Mouse (Mus musculus) forebrain, embryonic 14.5 days (tissue): ENCODE measurements around the gene Fam178b. TPM values are rescaled to one million over a fixed set of nuclear protein-coding genes. Genes with fewer than 3 reads are reported as not detected.

ENCODE experiments used
- ATAC-seq: fragments of 200-750 bp; cut with Nextera tagmentation; 2 replicates; pipeline ENCODE4 v1.8.0; 2017; ENCODE audit warnings: mild to moderate bottlenecking, moderate library complexity
- DNase-seq: peaks from one replicate; pipeline ENCODE4 v3.0.0-alpha.2; 2015; ENCODE audit warnings: low spot score
- H3K27ac ChIP-seq: fragments of 300-500 bp; sonication (generic); 2 replicates; pipeline ENCODE4 v1.5.1; 2014; ENCODE audit warnings: low read depth, mild to moderate bottlenecking, control low read depth, low read length, moderate library complexity
- H3K27me3 ChIP-seq: fragments of 300-500 bp; sonication (generic); replicated peaks from 2 replicates; pipeline ENCODE4 v1.6.1; 2014; ENCODE audit warnings: low read length, control low read depth, mixed read lengths; ENCODE audit not compliant: control insufficient read depth, insufficient read depth
- H3K36me3 ChIP-seq: fragments of 300-500 bp; sonication (generic); 2 replicates; pipeline ENCODE4 v1.6.1; 2014; ENCODE audit warnings: low read length, control low read depth; ENCODE audit not compliant: control insufficient read depth, insufficient read depth
- H3K4me1 ChIP-seq: fragments of 300-500 bp; sonication (generic); 2 replicates; pipeline ENCODE4 v1.6.1; 2014; ENCODE audit warnings: antibody characterized with exemption, low read length, control low read depth; ENCODE audit not compliant: control insufficient read depth, insufficient read depth
- H3K4me2 ChIP-seq: fragments of 300-500 bp; sonication (generic); 2 replicates; pipeline ENCODE4 v1.6.1; 2014; ENCODE audit warnings: mild to moderate bottlenecking, control low read depth, low read length
- H3K4me3 ChIP-seq: fragments of 300-500 bp; sonication (generic); 2 replicates; pipeline ENCODE4 v1.5.1; 2014; ENCODE audit warnings: low read depth, low read length, control low read depth
- H3K9ac ChIP-seq: fragments of 300-500 bp; sonication (generic); 2 replicates; pipeline ENCODE4 v1.6.1; 2014; ENCODE audit warnings: mild to moderate bottlenecking, low read length, control low read depth, moderate library complexity
- H3K9me3 ChIP-seq: fragments of 300-500 bp; sonication (generic); replicated peaks from 2 replicates; pipeline ENCODE4 v1.6.1; 2016; ENCODE audit warnings: low read length, control low read depth, mixed read lengths; ENCODE audit not compliant: control insufficient read depth
- WGBS: fragments of 180-500 bp; shearing (Covaris S2); extraction: QIAGEN DNeasy Blood & Tissue Kit; methylation state at CpG from one replicate; pipeline ENCODE4 v1.1.7; 2014; 5-methylcytosine and 5-hydroxymethylcytosine counted together
- polyA plus RNA-seq: library from polyadenylated mRNA; unstranded; fragments of >200 nt; fragmentation: Nextera tagmentation; extraction: Ambion mirVana; gene quantifications from 2 replicates; pipeline ENCODE4 v1.2.1, GENCODE M21; 2014

Gene Fam178b
- polyA plus RNA-seq, 1 experiment from 2014 or later, result not detected

DNA sequence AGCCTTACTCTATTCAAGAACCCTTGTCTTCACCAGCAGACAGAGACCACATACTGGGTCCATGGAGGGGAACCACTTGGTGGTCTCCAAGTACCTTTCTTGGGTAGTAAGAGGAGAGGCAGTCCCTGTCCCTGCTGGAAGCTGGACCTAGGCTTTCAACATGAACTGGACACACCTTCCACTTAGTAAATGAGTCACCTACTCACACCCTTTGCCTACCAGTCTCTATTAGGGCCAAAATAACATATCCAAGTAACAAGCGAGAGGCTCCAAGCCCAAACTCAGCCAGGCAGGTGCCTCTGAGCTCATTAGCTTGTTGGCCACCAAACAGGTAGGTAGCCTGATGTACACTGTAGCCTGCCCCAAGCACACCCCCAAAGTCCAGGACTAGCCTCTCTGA lies 25.6 kb upstream of the Fam178b start:
- Histone ChIP-seq H3K4me3 (peak overlapping the region; percentile 96), H3K27ac (no peak overlapping the region), H3K27me3 (no peaks in the 10 kb centered on the region), H3K9me3 (no peaks in the 10 kb centered on the region), H3K4me2 (peak overlapping the region; percentile 68), H3K36me3 (peaks cover 36% of the 10 kb centered on the region), H3K9ac (peak overlapping the region; percentile 96), H3K4me1 (peaks cover 12% of the 10 kb centered on the region)
- no peak for DNase-seq
- no peak for ATAC-seq
- WGBS, result 86% methylated on average over 1 of the region's 1 CpGs

DNA sequence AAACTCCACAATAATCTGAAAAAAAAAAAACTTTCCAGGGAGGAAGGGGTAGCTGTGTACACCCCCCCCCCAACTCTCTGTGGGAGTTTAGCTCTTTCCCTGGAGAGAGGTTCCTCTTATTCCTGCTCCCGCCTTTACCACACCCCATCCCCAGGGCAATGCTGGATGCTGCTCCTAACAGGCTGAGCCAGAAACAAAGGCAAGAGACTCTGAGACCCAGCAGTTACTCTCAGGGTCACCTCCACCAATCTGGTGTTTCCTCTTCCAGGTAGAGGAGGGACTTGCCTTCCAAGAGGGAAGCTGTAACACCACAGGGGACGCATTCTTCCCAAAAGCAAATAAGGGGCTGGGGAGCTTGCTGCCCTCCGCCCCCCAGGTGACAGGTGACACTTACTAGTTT lies 24.8 kb upstream of the Fam178b start:
- peak overlapping the region; percentile 96; the same call in 1 of the 2 replicates for H3K9ac ChIP-seq
- 73% methylated on average over 3 of the region's 3 CpGs for WGBS
- peaks cover 44% of the 10 kb centered on the region for H3K36me3 ChIP-seq
- H3K4me3 ChIP-seq, result no peak overlapping the region
- no peaks in the 10 kb centered on the region for H3K27me3 ChIP-seq
- ATAC-seq (no peak), DNase-seq (no peak)
- no peak overlapping the region for H3K27ac ChIP-seq
- peaks cover 12% of the 10 kb centered on the region for H3K4me1 ChIP-seq
- H3K4me2 ChIP-seq, result no peak overlapping the region
- no peaks in the 10 kb centered on the region for H3K9me3 ChIP-seq

GRCm38 (mm10) chr1:36707166-36707565 lies 24.2 kb upstream of the Fam178b start:
- 67% methylated on average over 2 of the region's 2 CpGs for WGBS

DNA sequence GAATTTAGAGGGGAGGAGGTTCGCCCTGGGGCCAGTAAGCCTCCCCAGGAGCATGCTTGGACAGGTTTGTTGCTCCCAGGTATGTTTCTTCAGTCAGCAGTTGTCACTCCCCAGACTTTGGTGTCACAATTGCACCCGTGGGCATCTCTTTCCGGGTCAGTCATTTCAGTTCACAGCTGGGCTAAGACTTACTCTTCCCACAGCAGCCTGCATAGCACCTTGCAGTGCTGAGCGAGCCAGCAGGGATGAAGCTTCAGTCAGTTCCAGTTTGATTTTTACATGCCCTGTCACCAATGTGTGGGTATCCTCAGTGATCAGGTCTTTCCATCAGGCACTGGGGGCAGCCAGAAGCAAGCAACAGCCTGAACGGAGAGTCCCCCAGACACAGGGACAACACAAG lies 14.0 kb upstream of the Fam178b start:
- no peaks in the 10 kb centered on the region for H3K27me3 ChIP-seq
- H3K9me3 ChIP-seq, result no peaks in the 10 kb centered on the region
- no peak overlapping the region for H3K9ac ChIP-seq
- ATAC-seq, result no peak
- 78% methylated on average over 5 of the region's 5 CpGs for WGBS
- H3K4me2 ChIP-seq, result no peak overlapping the region
- H3K36me3 ChIP-seq, result peaks cover 65% of the 10 kb centered on the region
- no peak for DNase-seq
- H3K27ac ChIP-seq, result no peak overlapping the region
- H3K4me1 ChIP-seq, result peaks cover 6% of the 10 kb centered on the region
- no peak overlapping the region for H3K4me3 ChIP-seq

More at GRCm38 (mm10) chr1:36707166-36707565, 24.2 kb upstream of the Fam178b start:
- Histone ChIP-seq H3K4me1 (peaks cover 12% of the 10 kb centered on the region), H3K9me3 (no peaks in the 10 kb centered on the region), H3K27me3 (no peaks in the 10 kb centered on the region), H3K27ac (no peak overlapping the region), H3K4me3 (no peak overlapping the region), H3K9ac (no peak overlapping the region), H3K36me3 (peaks cover 50% of the 10 kb centered on the region), H3K4me2 (no peak overlapping the region)
- ATAC-seq (no peak), DNase-seq (no peak)

GRCm38 (mm10) chr1:36696411-36696810 lies 13.4 kb upstream of the Fam178b start:
- no peaks in the 10 kb centered on the region for H3K27me3 ChIP-seq
- H3K4me1 ChIP-seq, result peaks cover 8% of the 10 kb centered on the region
- no peak for DNase-seq
- H3K36me3 ChIP-seq, result peaks cover 58% of the 10 kb centered on the region
- H3K4me2 ChIP-seq, result no peak overlapping the region
- 77% methylated on average over 6 of the region's 6 CpGs for WGBS
- no peak overlapping the region for H3K9ac ChIP-seq
- H3K4me3 ChIP-seq, result no peak overlapping the region
- no peak for ATAC-seq
- H3K9me3 ChIP-seq, result no peaks in the 10 kb centered on the region
- no peak overlapping the region for H3K27ac ChIP-seq

- H3K4me2 ChIP-seq, result no peak overlapping the region
- no peak for ATAC-seq
- H3K9ac ChIP-seq, result no peak overlapping the region
Measured at GRCm38 (mm10) chr1:36694871-36695270, 11.9 kb upstream of the Fam178b start.

DNA sequence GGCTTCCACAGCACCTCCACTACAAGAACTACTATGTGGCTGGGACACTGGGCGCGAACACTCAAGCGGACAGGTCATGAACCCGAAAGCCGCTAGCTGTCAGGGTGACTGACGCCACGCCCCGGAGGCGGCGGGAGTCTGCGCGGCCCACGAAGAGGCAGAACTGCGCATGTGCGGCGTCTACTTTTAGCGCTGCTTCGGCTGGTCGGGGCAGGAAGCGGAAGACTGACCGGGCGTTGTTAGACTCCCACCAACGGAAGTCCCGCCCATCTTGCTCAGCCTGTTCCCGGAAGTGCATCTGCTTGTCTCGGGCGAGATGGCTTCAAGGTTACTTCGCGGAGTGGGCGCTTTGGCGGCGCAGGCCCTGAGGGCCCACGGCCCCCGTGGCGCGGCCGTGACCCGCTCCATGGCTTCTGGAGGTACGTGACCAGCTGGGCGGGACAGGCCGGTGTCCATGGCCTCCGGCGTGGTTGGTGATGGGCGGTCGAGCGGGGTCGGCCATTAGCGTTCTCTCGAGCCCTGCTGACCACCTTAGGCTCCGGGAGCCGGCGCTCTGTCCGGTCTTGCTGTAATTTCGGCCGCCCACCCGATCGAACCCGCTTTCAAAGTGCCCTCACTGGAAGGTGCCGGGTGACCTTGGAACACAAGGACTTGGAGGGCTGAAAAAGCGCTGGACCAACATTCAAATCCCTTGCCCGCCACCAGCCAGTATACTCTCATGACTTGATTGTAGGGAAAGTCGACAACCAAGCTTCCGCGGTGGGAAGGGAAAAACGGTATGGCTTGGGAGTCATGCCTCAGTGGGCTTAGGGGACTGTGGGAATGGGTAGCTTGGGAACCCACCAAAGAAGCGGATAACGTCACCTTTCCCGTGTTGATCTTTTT lies 8.5 kb upstream of the Fam178b start, which contains the start of gene Cox5b:
Gene Cox5b (plus strand): TSS at position 179 of the 885 bp plus-strand sequence.
- peak; percentile 97 for ATAC-seq
- WGBS, result 1% methylated on average over 68 of the region's 68 CpGs
- Histone ChIP-seq H3K9ac (peak within 1 kb of the TSS; percentile 77), H3K9me3 (no peaks in the 10 kb centered on the region), H3K27ac (0 out of 2 replicates have a peak within 1 kb of the TSS, but pooled peaks have one; percentile 48), H3K4me3 (peak within 1 kb of the TSS; percentile 88), H3K36me3 (peaks cover 24% of the 10 kb centered on the region), H3K4me2 (peak within 1 kb of the TSS; percentile 89), H3K27me3 (no peaks in the 10 kb centered on the region), H3K4me1 (peaks cover 8% of the 10 kb centered on the region)
- DNase-seq, result peak; percentile 99

More at GRCm38 (mm10) chr1:36694871-36695270, 11.9 kb upstream of the Fam178b start:
- 87% methylated on average over 6 of the region's 6 CpGs for WGBS
- H3K36me3 ChIP-seq, result peaks cover 43% of the 10 kb centered on the region
- no peaks in the 10 kb centered on the region for H3K9me3 ChIP-seq
- no peak overlapping the region for H3K27ac ChIP-seq
- H3K4me3 ChIP-seq, result no peak overlapping the region
- no peak for DNase-seq
- no peaks in the 10 kb centered on the region for H3K27me3 ChIP-seq
- peaks cover 8% of the 10 kb centered on the region for H3K4me1 ChIP-seq

- peak overlapping the region; percentile 52 for H3K4me2 ChIP-seq
- H3K9me3 ChIP-seq, result no peaks in the 10 kb centered on the region
- WGBS, result 65% methylated on average over 11 of the region's 11 CpGs
- H3K36me3 ChIP-seq, result peaks cover 24% of the 10 kb centered on the region
- peaks cover 8% of the 10 kb centered on the region for H3K4me1 ChIP-seq
- ATAC-seq (peak; percentile 29), DNase-seq (no peak)
- no peaks in the 10 kb centered on the region for H3K27me3 ChIP-seq
- H3K4me3 ChIP-seq, result peak overlapping the region; percentile 88
- H3K9ac ChIP-seq, result peak overlapping the region; percentile 55
- H3K27ac ChIP-seq, result 0 out of 2 replicates have a peak overlapping the region, but pooled peaks have one; percentile 48
Measured at GRCm38 (mm10) chr1:36690671-36691235, 7.8 kb upstream of the Fam178b start.
